Mouse (Mus musculus) effector memory CD4-positive, alpha-beta T cell, adult 5 months (primary cell): Measurements from ENCODE around the gene Aamdc. TPM values are rescaled to one million over a fixed set of nuclear protein-coding genes. Genes with fewer than 3 reads are reported as not detected.

Experiments used
- polyA plus RNA-seq: library from polyadenylated mRNA; unstranded; fragments of 100-300 nt; shearing (Covaris generic); gene quantifications from one replicate; pipeline ENCODE4 v1.2.1, GENCODE M21; 2017

Gene Aamdc
- polyA plus RNA-seq = 22.7 TPM

DNA sequence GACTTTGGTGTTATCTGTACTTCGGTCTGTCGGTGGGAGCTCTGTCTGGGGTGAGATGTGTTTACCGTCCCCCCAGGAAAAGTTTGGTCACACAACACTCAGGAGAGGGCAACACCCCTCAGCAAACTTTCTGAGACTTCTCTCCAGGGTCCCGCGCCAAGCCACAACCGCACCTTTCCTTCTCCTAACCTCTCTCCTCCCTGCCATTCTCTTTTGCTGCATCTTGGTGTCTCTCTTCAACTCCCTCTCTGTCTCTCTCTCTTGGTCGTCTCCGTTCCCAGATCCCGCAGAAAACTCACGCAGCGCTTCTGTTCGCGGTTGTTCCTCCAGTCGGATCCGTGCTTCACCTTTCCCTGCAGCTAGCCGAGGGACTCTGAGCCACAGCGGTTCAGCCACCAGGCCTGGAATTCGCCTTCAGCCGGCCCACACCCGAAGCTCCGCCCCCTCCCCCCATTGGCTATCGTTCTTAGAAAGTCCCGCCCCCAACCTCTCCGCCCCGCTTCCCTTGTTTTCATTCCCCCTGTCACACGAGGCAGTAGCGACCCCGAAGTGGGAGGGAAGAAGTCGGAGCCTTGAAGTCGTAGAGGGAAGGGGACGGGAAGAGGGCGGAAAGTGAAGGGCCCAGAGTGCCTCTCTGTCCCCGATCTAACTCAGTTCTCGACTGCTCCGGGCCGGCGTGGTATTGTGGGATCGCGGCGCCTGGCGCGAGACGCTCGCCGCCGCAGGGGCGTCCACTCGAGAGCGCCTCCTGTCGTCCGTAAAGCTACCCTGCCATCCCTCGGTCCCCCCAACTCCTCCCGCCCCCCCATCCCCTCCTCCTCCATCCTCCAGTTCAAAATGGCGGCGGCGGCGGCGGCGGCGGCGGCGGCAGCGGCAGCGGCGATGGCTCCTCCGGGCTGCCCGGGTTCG lies at the start of gene Aamdc, which contains the start of gene Rsf1:
Gene Aamdc (minus strand): TSS at position 431 of the 909 bp plus-strand sequence.
Gene Rsf1 (plus strand): TSS at position 823 of the 909 bp plus-strand sequence.

Other genes with a start within 250 kb of the Aamdc start
- 1.5 TPM for gene Usp35, start 247.5 kb downstream of the Aamdc start, polyA plus RNA-seq
- gene Kctd21, start 247.2 kb downstream of the Aamdc start, polyA plus RNA-seq = 0.37 TPM
- 8.8 TPM for gene Alg8, start 207.9 kb downstream of the Aamdc start, polyA plus RNA-seq
- gene Ndufc2, start 179.5 kb downstream of the Aamdc start, polyA plus RNA-seq = 84.0 TPM
- gene Thrsp, start 161.8 kb downstream of the Aamdc start, polyA plus RNA-seq = not detected
- not detected for gene Kctd14, start 128.2 kb downstream of the Aamdc start, polyA plus RNA-seq
- 33.5 TPM for gene Ints4, start 98.5 kb downstream of the Aamdc start, polyA plus RNA-seq
- gene Rsf1, start 392 bp upstream of the Aamdc start, polyA plus RNA-seq = 57.7 TPM
- 65.7 TPM for gene Clns1a, start 117.1 kb upstream of the Aamdc start, polyA plus RNA-seq
- 0.56 TPM for gene Aqp11, start 158.8 kb upstream of the Aamdc start, polyA plus RNA-seq
- gene Pak1, start 209.0 kb upstream of the Aamdc start, polyA plus RNA-seq = 10.1 TPM